In the genomic region with DNA sequence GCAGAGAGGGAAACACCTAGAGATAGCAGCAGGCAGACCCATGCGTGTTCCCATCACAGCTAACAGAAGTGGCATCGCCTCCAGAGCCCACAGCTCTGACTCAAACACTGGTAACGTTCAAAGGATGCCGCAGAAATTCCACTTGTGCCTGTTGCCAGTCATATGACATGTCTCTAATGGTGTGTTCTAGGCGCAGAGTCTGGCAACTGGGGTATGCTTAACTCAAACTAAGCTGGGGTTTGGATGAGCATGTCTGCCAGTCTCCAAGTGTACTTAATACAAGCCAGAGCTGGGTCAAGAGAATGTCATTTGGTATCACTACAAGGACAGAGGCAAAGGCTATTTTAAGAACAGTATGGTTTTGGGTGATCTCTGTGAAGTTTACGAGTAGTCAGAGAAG, we compare ENCODE assay signal across 19 mouse cellular contexts.
DNase-seq lines count a peak whose midpoint lies in the region; ATAC-seq and TF ChIP-seq lines count a peak whose summit lies in the region.
"Had no signal": no experiment of that assay in that cellular context is flagged by ENCODE, and none has a peak within 500 bp of the region (broad histone marks: within the 10 kb centered on the region; RNA-seq: fewer than 3 reads in every experiment).

No protein-coding gene starts in this region.

- DNase-seq in gastrocnemius, adult 2 months = no peak
- no peak for DNase-seq in gastrocnemius, postnatal 36 days
- no peak for DNase-seq in limb, embryonic 14.5 days (ENCODE audit: low spot score)
- no peak for DNase-seq in adrenal gland, postnatal 10 days
- DNase-seq in left cerebral cortex, postnatal 4 days = no peak
- no peak for DNase-seq in left cerebral cortex, postnatal 10 days (ENCODE audit: extremely low spot score in 1 of 2, low spot score in 2 of 2)
- DNase-seq: adrenal gland, adult 2 months; cerebellum, postnatal 10 days; kidney, adult 18-20 months; kidney, postnatal 25 days; lung, postnatal 14 days; thymus, postnatal 25 days had no signal

- TF ChIP-seq POLR2A in limb, embryonic 14.5 days (IDR thresholded peaks at IDR 0.05; ENCODE audit: borderline replicate concordance, extremely low read depth, insufficient read depth, insufficient read length) = no peak

- no peaks in the 10 kb centered on the region for H3K9me3 ChIP-seq in embryonic facial prominence, embryonic 15.5 days (replicated peaks)
- no peaks in the 10 kb centered on the region for H3K9me3 ChIP-seq in heart, embryonic 13.5 days
- no peaks in the 10 kb centered on the region for H3K9me3 ChIP-seq in limb, embryonic 14.5 days (ENCODE audit: control insufficient read depth, low read length)
- H3K9me3 ChIP-seq: forebrain, embryonic 10.5 days; midbrain, embryonic 10.5 days had no signal

- peak; percentile 57; the same call in 1 of the 2 replicates for ATAC-seq in embryonic facial prominence, embryonic 15.5 days (ENCODE audit: insufficient number of reproducible peaks, low FRiP score, low TSS enrichment, low read depth)
- ATAC-seq in heart, embryonic 13.5 days (ENCODE audit: extremely low read depth, insufficient number of reproducible peaks, low FRiP score, low TSS enrichment) = no peak; the same call in 1 of the 2 replicates
- 0 out of 2 replicates have a peak, but pooled peaks have one; percentile 41 for ATAC-seq in limb, embryonic 14.5 days (ENCODE audit: low FRiP score, low read depth)

- H3K9ac ChIP-seq in embryonic facial prominence, embryonic 15.5 days = no peak overlapping the region
- H3K9ac ChIP-seq in heart, embryonic 13.5 days = 0 out of 2 replicates have a peak overlapping the region, but pooled peaks have one; percentile 11
- H3K9ac ChIP-seq in limb, embryonic 14.5 days (ENCODE audit: low read depth, low read length, severe bottlenecking) = no peak overlapping the region
- H3K9ac ChIP-seq: hindbrain, embryonic 14.5 days; liver, embryonic 14.5 days had no signal

- H3K4me2 ChIP-seq in embryonic facial prominence, embryonic 15.5 days (replicated peaks) = no peak overlapping the region
- peak overlapping the region; percentile 29 for H3K4me2 ChIP-seq in heart, embryonic 13.5 days
- no peak overlapping the region for H3K4me2 ChIP-seq in limb, embryonic 14.5 days (replicated peaks; ENCODE audit: low read depth, low read length, severe bottlenecking)
- H3K4me2 ChIP-seq: hindbrain, embryonic 14.5 days had no signal

- H3K27ac ChIP-seq in gastrocnemius, adult 2 months = peak overlapping the region; percentile 35
- peak overlapping the region; percentile 41; the same call in 1 of the 2 replicates for H3K27ac ChIP-seq in embryonic facial prominence, embryonic 15.5 days (replicated peaks)
- H3K27ac ChIP-seq in heart, embryonic 13.5 days (replicated peaks) = peak overlapping the region; percentile 83
- H3K27ac ChIP-seq in limb, embryonic 14.5 days (replicated peaks; ENCODE audit: low read depth, low read length) = peak overlapping the region; percentile 67
- H3K27ac ChIP-seq: forebrain, embryonic 10.5 days; hindbrain, embryonic 14.5 days; left cerebral cortex, adult 2 months; liver, embryonic 14.5 days; midbrain, embryonic 10.5 days had no signal

- H3K27me3 ChIP-seq in embryonic facial prominence, embryonic 15.5 days = no peaks in the 10 kb centered on the region
- no peaks in the 10 kb centered on the region for H3K27me3 ChIP-seq in heart, embryonic 13.5 days (replicated peaks)
- no peaks in the 10 kb centered on the region for H3K27me3 ChIP-seq in limb, embryonic 14.5 days (ENCODE audit: control insufficient read depth, insufficient read depth, low read length)

- WGBS in embryonic facial prominence, embryonic 15.5 days = 55% methylated on average over 6 of the region's 6 CpGs
- WGBS in heart, embryonic 13.5 days = 34% methylated on average over 6 of the region's 6 CpGs
- 52% methylated on average over 6 of the region's 6 CpGs for WGBS in limb, embryonic 14.5 days

- intact Hi-C loops in gastrocnemius, adult 2 months (cut with DNase I) = no loop called here
- intact Hi-C loops in gastrocnemius, postnatal 36 days (cut with DNase I) = no loop called here
- intact Hi-C loops in left cerebral cortex, postnatal 4 days (cut with DNase I) = no loop called here
- intact Hi-C loops in left cerebral cortex, postnatal 10 days (cut with DNase I) = no loop called here

- no peak for TF ChIP-seq CTCF in gastrocnemius, adult 2 months (IDR thresholded peaks at IDR 0.05)

- H3K4me1 ChIP-seq in embryonic facial prominence, embryonic 15.5 days = peaks cover 10% of the 10 kb centered on the region; the same call in 1 of the 2 replicates
- peaks cover 36% of the 10 kb centered on the region for H3K4me1 ChIP-seq in heart, embryonic 13.5 days
- H3K4me1 ChIP-seq in limb, embryonic 14.5 days (ENCODE audit: control insufficient read depth, insufficient read depth, low read length) = peaks cover 26% of the 10 kb centered on the region
- H3K4me1 ChIP-seq: forebrain, embryonic 10.5 days had no signal

- H3K36me3 ChIP-seq in embryonic facial prominence, embryonic 15.5 days = no peaks in the 10 kb centered on the region
- no peaks in the 10 kb centered on the region for H3K36me3 ChIP-seq in heart, embryonic 13.5 days
- H3K36me3 ChIP-seq in limb, embryonic 14.5 days (ENCODE audit: control insufficient read depth, insufficient read depth, low read length) = no peaks in the 10 kb centered on the region
- H3K36me3 ChIP-seq: forebrain, embryonic 10.5 days; midbrain, embryonic 10.5 days had no signal

- no peak overlapping the region for H3K4me3 ChIP-seq in gastrocnemius, adult 2 months
- H3K4me3 ChIP-seq in embryonic facial prominence, embryonic 15.5 days (replicated peaks) = no peak overlapping the region
- no peak overlapping the region for H3K4me3 ChIP-seq in heart, embryonic 13.5 days
- H3K4me3 ChIP-seq in limb, embryonic 14.5 days (replicated peaks; ENCODE audit: low read length) = no peak overlapping the region
- H3K4me3 ChIP-seq: forebrain, embryonic 10.5 days; left cerebral cortex, adult 2 months; midbrain, embryonic 10.5 days had no signal
